Mouse (Mus musculus): ENCODE data around the gene Cphx3.
"Not testable (repeated sequence)": the region's sequence is repeated elsewhere in the genome, so short reads cannot be mapped to it uniquely, and the experiment has no call there.

DNA sequence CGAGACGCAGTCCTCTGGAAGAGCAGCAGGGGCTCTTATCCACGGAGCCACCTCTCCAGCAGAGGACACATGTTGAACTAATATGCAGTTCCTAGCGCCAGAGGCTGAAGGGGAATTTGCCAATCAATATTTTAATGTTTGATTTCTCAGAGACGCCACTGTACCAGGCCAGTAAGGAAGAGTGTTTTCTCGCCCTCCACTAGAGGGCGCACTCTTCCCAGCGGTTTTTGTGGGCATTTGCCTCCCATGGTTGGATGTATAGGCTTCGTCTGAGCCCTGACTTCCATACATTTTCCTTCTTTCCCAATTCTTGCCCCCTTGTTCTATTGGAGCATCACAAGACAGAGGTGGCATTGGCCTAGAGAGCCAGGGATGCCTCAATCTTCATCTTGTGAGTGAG is 104.5 kb downstream of the Cphx3 start:
- TF ChIP-seq CTCF (IDR thresholded peaks at IDR 0.05 in 2 of 3, conservative IDR thresholded peaks at IDR 0.05 in 1 of 3; ENCODE audit: control insufficient read depth in 1 of 3, insufficient read depth in 1 of 3, low read depth in 2 of 3, low read length in 3 of 3, poor library complexity in 1 of 3, severe bottlenecking in 1 of 3); POLR2A (IDR thresholded peaks at IDR 0.05; ENCODE audit: control insufficient read depth in 1 of 2, insufficient read depth in 1 of 2, low read depth in 1 of 2, low read length in 2 of 2, poor library complexity in 1 of 2); POLR2AphosphoS5 (IDR thresholded peaks at IDR 0.05; ENCODE audit: borderline replicate concordance, low read depth, low read length); TAL1 (IDR thresholded peaks at IDR 0.05; ENCODE audit: low read length); MXI1 (IDR thresholded peaks at IDR 0.05; ENCODE audit: low read depth, low read length); TCF12 (IDR thresholded peaks at IDR 0.05; ENCODE audit: low read depth, low read length); GATA1 (IDR thresholded peaks at IDR 0.05; ENCODE audit: low read depth, low read length); ETS1 (IDR thresholded peaks at IDR 0.05; ENCODE audit: low read depth, low read length); CHD2 (IDR thresholded peaks at IDR 0.05; ENCODE audit: low read length): not testable (repeated sequence)
